7 mouse cellular contexts compared by ENCODE assay signal in genomic region chr1:34802290-34802642, GRCm38 (mm10). TPM values are rescaled to one million over a fixed set of nuclear protein-coding genes. Genes with fewer than 3 reads are reported as not detected.
DNase-seq lines count a peak whose midpoint lies in the region; ATAC-seq lines count a peak whose summit lies in the region.

No protein-coding gene starts in this region.

- no peaks in the 10 kb centered on the region for H3K9me3 ChIP-seq in forebrain, embryonic 12.5 days

- peak; percentile 54 to 58 for DNase-seq in B cell, adult 2 months
- DNase-seq in layer of hippocampus, adult 9-11 months, result peak; percentile 84
- DNase-seq in lung, postnatal 36 days, result peak; percentile 61
- DNase-seq in spleen, adult 18-20 months, result peak; percentile 34 to 42
- DNase-seq in ovary, postnatal 36 days (ENCODE audit: low spot score), result no peak

- H3K9ac ChIP-seq in forebrain, embryonic 12.5 days, result peak overlapping the region; percentile 70

- H3K4me2 ChIP-seq in forebrain, embryonic 12.5 days, result peak overlapping the region; percentile 92

- ATAC-seq in CD4-positive, CD25-positive, alpha-beta regulatory T cell, adult 4 months, result peak; percentile 88
- peak; percentile 34 for ATAC-seq in forebrain, embryonic 12.5 days (ENCODE audit: low FRiP score)

- peaks cover 3% of the 10 kb centered on the region; the same call in 1 of the 2 replicates for H3K36me3 ChIP-seq in forebrain, embryonic 12.5 days (replicated peaks)

- H3K4me1 ChIP-seq in forebrain, embryonic 12.5 days, result peaks cover 26% of the 10 kb centered on the region

- H3K4me3 ChIP-seq in forebrain, embryonic 12.5 days (replicated peaks), result peak overlapping the region; percentile 69

- H3K27ac ChIP-seq in forebrain, embryonic 12.5 days, result peak overlapping the region; percentile 87

- H3K27me3 ChIP-seq in forebrain, embryonic 12.5 days, result peaks cover 8% of the 10 kb centered on the region; the same call in 1 of the 2 replicates

- WGBS in forebrain, embryonic 12.5 days, result 36% methylated on average over 7 of the region's 7 CpGs

RNA-seq across cellular contexts. Expression of gene Fam168b, which starts 40.6 kb away (rescaled TPM):
- 10 to 100 TPM; 22.8 to 23.8 TPM for polyA plus RNA-seq in CD4-positive, CD25-positive, alpha-beta regulatory T cell, adult 4 months (2017; shearing (Covaris generic))
- polyA plus RNA-seq in forebrain, embryonic 12.5 days (2016; fragmentation: Nextera tagmentation; extraction: Ambion mirVana), result 176 and 179 TPM in 2 replicates

RNA-seq across cellular contexts. Expression of gene Plekhb2, which starts 47.5 kb away (rescaled TPM):
- polyA plus RNA-seq in CD4-positive, CD25-positive, alpha-beta regulatory T cell, adult 4 months (2017; shearing (Covaris generic)), result 100 to 1,000 TPM; 122 to 127 TPM
- 47.6 and 51.9 TPM in 2 replicates for polyA plus RNA-seq in forebrain, embryonic 12.5 days (2016; fragmentation: Nextera tagmentation; extraction: Ambion mirVana)
